Mouse (Mus musculus): ENCODE measurements around the gene Tns4.

The Tns4 gene

GRCm38 (mm10) chr11:99089077-99089601, at the start of gene Tns4:
TSS of gene Tns4 (minus strand) at chr11:99089306.
- no peak for DNase-seq (ENCODE audit: low read depth, low spot score)

GRCm38 (mm10) chr11:99137385-99137784, 48.3 kb upstream of the Tns4 start:
- DNase-seq (ENCODE audit: low read depth, low spot score), result no peak

GRCm38 (mm10) chr11:99136961-99137360, 47.9 kb upstream of the Tns4 start:
- no peak for DNase-seq (ENCODE audit: low read depth, low spot score)

GRCm38 (mm10) chr11:99136361-99136760, 47.3 kb upstream of the Tns4 start:
- no peak for DNase-seq (ENCODE audit: low read depth, low spot score)

DNA sequence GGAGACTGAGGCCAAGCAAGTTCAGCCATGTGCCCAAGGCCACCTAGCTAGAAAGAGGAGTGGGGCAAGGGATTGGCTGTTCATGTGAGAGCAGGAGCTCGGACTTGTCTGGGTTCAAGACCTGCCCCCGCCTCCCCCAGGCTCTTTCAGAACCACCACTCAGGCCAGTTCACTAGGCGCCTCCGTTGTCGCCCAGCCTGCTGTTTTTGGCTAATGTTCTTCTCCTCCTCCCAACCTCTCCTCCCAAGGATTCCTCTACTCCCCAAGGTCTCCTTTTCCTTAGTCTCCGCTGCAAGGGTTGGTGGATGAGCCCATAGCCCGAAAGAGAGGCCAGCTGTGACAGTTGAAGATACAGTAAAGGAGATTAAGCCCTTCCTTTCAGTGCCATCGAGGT, 45.9 kb upstream of the Tns4 start:
- no peak for DNase-seq (ENCODE audit: low read depth, low spot score)

DNA sequence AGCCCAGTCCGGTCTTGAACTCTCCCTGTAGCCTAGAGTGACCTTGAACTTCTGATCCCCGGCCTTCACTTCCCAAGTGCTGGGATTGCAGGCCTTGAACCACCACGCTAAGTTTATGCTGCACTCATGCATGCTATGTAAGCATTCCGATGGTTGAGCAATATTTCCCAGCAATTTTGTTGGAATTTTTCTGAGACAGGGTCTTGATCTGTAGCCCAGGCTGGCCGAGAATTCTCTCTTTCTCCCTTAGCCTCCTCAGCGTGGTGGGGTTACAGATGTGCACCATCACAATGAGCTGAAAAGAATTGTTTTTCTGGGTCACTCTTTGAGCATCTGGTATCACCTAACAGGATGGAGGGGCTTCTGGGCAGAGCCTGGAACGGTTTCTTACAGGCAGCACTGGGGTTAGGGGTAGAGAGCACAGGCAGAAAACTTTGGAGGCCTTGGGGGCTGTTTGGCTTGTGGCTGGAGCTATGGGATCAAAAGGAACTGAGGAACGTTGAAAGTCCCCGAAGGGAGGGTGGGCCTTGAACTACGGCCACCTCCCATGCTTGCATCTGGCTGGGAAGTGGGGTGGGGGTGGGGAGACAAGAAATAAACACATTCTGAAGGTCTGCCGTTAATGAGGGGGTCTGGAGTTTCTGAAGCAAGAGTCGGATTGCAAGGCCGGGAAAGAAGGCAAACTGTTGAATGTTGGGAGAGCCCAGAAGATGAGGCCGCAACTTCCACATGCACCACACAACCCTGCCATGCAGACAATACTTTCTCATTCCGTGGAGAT, 45.4 kb upstream of the Tns4 start:
- no peak for DNase-seq (ENCODE audit: low read depth, low spot score)

DNA sequence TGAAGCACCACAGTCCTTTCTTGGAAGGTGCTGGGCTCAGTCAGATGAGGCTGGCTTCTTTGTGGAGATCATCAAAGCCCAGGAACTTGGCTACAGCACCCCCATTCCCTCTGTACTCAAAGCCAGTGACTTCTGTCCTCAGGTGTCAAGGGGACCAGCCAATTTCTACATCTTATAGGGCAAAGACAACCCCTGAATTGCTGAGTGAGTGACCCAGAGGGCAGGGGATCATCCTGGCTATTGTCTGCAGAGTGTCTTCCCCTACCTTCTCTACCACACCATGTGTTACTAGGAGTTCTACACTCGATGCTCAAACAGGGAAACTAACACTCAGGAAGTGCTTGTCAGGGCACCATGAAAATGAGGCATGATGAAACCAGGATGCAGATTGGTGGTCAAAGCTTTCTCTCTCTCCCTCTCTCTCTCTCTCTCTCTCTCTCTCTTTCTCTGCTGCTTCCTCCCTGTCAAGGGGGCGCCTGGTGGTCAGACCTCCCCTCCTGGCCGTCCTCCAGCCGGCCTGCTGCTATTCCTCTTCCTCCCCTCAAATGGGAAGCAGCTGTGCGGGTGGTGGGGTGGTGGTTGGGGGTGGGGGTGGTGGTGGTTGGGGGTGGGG, 44.3 kb upstream of the Tns4 start:
- DNase-seq (ENCODE audit: low read depth, low spot score), result no peak

- DNase-seq (ENCODE audit: low read depth, low spot score), result no peak
Measured at GRCm38 (mm10) chr11:99132091-99132730, 43.1 kb upstream of the Tns4 start.

GRCm38 (mm10) chr11:99131463-99131840, 42.3 kb upstream of the Tns4 start:
- DNase-seq (ENCODE audit: low read depth, low spot score), result no peak

DNA sequence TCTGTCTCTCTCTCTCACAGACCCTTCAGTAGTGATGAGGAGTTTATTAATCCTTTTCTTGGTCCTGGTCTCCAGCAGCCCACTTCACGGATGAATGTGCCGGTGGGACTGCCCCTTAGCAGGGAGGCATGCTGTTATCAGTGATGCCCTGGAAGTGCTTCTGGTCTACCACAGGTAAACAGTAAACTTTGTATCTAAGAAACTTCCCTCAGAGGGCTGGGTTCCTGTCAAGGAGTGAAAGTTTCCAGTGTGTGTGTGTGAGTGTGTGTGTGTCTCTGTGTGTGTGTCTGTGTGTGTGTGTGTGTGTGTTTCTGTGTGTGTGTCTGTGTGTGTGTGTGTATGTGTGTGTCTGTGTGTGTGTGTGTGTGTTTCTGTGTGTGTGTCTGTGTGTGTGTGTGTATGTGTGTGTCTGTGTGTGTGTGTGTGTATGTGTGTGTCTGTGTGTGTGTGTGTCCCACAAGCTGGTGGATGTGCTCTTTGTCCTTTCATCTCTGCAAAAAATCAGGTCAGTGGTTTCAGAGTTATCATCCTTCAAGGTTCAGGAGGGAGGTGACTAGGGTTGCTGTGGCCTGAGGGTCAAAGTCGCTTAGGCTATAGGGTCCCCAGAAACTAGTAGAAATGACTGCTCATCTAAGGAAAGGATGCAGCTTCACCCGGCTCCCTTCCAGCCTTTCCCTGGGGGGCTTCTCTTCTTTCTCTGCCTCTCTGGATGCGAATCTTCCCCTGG, 41.8 kb upstream of the Tns4 start:
- no peak for DNase-seq (ENCODE audit: low read depth, low spot score)

- DNase-seq (ENCODE audit: low read depth, low spot score), result no peak
Measured at GRCm38 (mm10) chr11:99129287-99129686, 40.2 kb upstream of the Tns4 start.

- DNase-seq (ENCODE audit: low read depth, low spot score), result no peak
Measured at GRCm38 (mm10) chr11:99127785-99128682, 38.9 kb upstream of the Tns4 start.

- no peak for DNase-seq (ENCODE audit: low read depth, low spot score)
Measured at GRCm38 (mm10) chr11:99126482-99127253, 37.6 kb upstream of the Tns4 start.

DNA sequence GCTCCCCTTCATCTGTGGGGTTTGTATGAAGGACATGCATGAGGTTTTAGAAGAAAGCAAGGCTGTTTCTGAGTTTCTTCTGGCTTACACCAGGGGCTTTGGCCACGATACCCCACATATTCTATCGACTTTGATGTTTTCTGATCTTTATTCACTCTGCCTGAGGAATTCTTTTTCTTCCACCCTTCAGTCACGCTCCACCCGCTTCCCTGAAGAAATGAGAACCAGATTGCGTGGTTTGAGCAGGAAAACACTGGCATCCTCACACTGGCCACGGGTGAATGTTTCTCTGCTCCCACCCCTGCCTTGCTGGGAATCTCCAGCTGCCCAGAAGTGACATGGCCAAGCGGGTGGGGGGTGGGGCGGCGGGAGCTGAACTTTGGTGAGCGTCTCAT, 35.5 kb upstream of the Tns4 start:
- no peak for DNase-seq (ENCODE audit: low read depth, low spot score)

DNA sequence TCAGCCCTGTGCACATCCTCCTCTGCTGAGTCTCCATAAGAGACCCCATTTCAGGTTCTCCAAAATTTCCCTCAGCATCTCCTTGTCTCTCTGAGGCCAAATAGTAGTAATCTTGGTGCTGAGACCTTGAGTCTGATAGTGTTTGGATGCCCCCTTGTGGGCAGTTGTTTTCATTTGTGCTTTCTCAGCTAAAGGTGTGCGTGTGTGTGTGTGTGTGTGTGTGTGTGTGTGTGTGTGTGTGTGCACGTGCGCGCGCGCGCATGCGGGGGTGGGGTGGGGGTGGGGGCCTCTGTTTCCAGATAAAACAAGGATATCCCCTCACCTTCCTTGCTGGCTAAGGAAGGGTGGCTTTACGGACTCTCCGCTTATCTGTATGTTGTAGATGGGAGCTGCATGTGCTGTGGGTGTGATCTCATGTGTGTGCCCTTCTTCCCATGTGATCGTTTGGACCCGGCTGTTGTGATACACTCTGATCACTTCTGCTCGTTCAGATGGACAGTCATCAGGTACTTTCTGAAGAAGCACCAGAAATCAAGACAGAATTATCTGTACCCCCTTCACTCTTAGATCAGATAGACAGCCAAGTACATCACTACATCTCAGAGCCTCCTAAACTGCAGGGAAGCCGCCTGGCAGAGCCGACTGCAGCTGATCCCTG, 35.0 kb upstream of the Tns4 start:
- DNase-seq (ENCODE audit: low read depth, low spot score), result no peak

DNA sequence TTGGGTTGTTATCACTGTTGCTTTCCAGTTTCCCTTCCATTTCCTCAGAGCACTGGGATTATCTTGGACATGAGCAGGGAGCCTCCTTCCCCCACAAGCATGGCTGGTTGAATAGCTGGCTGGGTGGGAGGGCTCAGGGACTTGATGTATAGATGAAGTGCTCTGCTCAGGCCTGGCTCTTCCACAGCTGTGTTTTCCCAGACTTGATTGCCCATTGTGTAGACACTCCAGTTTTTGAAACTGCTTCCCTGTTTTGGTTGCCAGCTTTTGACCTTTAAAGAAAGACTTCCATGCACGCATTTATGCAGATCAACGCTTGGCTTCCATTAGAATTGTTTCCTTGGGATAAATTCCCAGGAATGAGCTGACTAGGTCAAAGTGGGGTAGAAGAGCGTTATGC, 33.6 kb upstream of the Tns4 start:
- DNase-seq (ENCODE audit: low read depth, low spot score), result no peak

- no peak for DNase-seq (ENCODE audit: low read depth, low spot score)
Measured at GRCm38 (mm10) chr11:99121218-99121631, 32.1 kb upstream of the Tns4 start.

DNA sequence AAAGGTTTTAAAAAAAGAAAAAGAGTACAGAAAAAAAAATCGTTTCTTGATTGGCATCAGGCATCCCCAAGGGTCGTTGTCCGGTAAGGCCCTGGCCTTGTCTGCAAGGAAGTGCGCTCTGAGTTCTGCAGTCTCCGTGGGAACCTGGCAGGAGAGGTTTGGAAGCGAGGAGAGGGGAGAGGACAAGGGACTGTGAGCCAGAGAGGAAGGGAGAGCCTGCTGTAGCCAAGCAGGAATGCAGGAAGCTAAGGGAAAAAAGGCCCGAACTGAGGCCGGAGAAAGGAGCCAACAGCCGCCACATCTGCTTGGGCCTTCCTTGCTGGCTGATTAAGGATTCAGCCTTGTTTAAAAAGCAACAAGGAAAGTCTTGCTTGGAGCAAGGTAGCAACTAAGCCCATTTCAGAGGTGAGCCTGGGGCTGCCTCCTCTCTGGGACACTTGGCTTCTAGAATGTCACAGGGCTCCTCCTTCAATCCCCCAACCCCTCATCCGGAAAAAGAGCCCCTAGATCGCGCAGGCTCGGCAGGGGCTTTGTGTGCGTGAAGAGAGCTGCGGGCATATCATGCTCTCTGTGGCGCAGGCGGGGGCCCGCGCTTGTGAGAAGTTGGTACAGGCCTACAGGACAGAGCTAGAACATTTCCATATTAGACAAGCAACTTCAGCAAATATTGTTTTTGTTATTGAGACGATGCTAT, 31.6 kb upstream of the Tns4 start:
- no peak for DNase-seq (ENCODE audit: low read depth, low spot score)

DNA sequence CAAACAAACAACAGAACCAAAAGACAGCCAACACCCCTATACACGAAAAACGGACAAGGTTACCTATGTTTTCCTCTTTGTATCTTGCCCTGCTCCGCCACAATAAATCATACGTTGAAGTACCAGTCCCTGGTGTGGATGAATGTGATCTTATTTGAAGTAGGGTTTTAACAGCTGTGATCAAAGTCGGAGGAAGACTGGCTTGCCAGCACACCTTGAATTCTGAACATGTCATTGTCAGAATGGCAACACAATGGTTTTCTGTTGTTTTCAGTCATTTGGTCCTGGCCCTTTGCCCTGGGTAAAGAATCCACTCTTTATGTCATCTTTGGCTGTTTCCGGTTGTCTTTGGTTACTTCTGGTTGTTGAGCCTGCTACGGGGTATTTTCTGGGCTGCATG, 29.9 kb upstream of the Tns4 start:
- no peak for DNase-seq (ENCODE audit: low read depth, low spot score)
